Mouse (Mus musculus): Measurements from ENCODE around the gene Slc39a7.

Gene Slc39a7

DNA sequence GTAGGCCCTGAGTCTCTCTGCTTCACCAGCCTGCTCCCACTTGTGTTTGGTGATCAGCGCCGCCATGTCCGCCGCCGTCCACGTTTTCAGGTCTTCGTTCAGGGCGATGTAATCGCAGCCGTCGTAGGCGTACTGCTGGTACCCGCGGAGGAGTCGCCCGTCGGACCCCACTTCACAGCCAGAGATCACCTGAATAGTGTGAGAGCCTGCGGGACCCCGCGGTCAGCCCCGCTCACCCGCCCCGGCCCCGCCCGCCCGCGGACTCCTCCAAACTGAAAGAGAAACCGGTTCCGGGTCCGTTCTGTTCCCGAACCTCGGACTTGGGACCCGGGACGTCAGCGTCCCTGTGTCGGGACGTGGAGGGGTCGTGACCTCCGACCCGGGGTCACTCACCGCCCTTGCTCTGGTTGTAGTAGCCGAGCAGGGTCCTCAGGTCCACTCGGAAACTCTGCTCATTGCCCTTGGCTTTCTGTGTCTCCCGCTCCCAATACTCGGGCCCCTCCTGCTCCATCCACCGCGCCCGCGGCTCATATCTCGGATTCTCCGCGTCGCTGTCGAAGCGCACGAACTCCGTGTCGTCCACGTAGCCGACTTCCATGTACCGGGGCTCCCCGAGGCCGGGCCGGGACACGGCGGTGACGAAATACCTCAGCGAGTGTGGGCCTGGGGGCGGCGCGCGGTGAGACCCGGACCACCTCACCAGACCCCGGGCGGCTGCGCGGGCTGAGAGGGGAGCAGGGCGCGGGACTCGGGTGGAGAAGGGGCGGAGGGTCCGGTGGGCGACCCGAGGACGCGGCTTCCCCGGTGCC lies 31.9 kb downstream of the Slc39a7 start:
- DNase-seq, result peak; percentile 97

DNA sequence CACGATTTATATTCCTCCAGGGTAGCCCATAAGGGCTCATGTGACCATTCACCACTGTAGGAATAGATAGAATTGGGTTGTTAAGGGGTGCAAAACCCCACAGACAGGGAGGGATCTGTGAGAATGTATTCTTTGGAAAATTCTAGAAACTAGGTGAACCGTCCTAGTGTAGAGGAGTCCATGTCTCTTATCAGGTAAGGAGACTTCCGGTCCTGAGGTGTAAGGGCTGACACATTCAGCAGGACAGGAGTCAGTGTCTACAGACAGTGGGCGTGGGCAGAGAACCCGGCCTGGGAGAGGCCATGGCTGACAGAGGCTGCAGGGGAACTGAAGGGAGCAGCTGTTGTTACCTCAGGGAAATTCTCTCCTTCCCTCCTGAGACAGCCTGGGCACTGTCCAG lies 32.8 kb downstream of the Slc39a7 start:
- peak; percentile 88 for DNase-seq

DNA sequence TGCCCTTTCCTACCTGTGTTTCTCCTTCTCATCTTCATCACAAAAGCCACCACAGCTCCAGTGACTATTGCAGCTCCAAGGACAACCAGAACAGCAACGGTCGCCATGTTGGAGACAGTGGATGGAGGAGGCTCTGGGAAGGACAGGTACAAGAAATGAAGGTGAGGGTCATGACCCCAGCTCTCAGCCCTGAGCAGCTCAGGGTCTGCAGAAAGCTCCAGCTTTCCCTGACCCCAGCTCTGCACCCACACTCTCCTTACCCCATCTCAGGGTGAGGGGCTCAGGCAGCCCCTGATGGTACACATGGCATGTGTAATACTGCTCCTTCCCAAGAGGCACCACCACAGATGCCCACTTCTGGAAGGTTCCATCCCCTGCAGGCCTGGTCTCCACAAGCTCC lies 34.5 kb downstream of the Slc39a7 start:
- DNase-seq, result peak; percentile 88

DNA sequence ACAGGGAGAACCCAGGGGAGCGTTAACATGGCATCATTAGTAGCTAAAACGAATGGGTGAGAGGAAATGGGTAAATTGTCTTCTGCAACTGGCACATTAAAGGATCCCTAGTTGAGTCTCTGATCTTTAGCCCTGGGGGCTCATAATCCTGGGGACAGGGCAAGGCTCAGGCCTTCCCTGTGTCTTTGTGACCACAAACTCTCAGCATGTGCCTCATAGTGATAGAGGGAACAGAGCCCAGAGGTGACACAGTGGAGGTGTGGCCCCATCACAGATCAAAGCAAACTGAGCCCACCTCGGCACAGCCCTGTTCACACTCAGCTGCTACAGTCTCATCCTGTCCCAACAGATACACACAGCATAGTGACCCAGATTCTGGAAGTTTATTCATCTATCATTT lies 35.8 kb downstream of the Slc39a7 start:
- no peak for DNase-seq

DNA sequence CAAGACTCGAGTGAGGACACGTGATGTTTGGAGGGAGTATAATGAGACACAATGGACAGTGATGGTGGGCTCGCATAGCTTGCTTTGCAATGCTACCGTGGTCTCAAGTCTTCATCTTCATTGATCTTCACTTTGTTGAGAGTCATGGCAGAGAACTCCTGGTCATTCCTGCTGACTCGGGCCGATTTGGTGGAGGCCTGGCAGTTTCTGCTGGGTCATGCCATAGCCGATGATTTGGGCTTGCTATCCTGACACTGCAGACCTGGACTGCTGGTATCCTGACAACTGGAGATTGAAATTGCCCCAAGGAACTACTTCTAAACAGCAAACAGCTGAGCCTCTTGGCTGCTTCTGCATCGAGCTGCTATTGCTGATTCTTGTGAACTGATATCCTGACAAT lies 36.5 kb downstream of the Slc39a7 start:
- DNase-seq, result no peak

DNA sequence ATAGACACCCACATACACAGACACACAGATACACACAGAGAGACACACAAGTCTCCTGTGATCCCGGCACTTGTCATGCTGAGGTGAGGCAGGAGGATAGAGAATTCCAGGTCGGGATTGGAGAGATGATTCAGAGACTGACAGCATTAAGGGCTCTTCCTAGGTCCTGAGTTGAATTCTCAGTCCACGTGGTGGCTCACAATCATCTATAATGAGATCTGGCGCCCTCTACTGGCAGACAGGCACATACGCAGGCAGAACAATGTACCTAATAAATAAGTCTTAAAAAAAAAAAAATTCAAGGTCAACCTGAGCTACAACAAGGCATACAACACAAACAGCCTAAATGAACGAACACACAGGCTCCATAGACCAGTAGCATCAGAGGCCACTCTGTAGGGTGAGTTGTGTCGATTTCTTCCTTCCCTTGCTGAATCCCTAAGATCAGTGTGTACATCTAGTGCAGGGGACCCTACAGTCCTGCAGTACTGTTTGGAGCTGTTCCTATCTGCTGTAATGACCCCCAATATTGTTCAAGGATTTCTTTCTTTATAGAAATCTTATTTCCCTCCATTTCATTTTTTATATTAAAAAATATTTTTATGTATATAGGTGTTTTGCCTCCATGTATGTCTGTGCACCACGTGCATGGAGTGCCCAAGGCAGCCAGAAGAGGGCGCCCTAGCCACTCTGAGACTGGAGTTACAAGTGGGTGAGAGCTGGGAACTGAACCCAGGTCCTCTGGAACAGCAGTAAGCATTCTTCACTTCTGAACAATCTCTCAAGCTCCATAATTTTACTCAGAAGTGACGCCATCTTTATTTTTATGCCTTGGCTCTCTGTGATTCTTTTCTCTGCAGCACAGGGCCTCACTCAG lies 39.5 kb downstream of the Slc39a7 start:
- DNase-seq, result no peak

DNA sequence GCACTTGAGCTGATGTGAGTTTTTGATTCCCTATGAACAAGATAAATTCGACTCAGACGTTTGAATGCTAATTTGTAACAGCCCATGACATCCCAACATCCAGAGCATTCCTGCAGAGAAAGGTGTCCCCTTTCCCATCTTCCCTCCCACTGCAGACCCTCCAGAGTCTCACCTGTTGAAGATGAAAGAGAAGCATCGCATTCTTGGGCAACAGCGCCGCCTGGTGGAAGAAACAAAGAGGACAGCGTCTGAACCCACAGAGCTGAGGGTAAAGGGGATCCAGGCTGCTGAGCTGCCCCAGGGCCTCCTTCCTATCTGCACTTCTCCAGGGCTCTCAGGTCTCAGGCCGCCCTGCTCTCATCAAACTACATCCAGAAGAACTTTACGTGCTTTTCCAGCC lies 49.3 kb downstream of the Slc39a7 start:
- peak; percentile 94 for DNase-seq

DNA sequence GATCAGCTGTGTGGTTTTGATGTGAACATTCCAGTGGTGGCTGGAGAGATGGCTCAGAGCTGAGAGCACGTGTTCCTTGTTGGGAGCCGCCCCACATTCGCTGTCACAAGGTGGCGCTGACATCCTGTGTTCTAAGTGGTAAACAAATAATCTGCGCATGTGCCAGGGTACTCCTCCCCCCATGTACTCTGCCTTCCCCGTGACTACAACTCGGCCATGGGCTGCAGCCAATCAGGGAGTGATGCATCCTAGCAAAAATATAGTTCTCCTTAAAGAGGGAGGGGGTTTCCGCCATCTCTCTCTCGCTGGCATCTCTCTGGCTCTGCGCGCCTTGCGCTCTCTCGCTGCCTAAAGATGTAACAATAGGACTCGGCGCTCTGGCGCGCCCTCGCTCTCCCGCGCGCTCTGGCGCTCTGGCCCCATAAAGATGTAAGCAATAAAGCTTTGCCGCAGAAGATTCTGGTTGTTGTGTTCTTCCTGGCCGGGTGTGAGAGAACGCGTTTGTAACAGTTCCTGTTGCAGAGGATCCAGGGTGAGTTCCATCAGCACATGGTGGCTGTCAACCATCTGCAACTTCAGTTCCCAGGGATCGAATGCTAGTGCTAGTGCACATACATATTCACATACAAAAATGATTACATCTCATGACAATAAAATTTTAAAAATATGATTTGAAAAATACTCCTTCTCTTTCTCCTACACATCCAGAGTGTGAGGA lies 50.1 kb downstream of the Slc39a7 start:
- DNase-seq, result peak; percentile 100

DNA sequence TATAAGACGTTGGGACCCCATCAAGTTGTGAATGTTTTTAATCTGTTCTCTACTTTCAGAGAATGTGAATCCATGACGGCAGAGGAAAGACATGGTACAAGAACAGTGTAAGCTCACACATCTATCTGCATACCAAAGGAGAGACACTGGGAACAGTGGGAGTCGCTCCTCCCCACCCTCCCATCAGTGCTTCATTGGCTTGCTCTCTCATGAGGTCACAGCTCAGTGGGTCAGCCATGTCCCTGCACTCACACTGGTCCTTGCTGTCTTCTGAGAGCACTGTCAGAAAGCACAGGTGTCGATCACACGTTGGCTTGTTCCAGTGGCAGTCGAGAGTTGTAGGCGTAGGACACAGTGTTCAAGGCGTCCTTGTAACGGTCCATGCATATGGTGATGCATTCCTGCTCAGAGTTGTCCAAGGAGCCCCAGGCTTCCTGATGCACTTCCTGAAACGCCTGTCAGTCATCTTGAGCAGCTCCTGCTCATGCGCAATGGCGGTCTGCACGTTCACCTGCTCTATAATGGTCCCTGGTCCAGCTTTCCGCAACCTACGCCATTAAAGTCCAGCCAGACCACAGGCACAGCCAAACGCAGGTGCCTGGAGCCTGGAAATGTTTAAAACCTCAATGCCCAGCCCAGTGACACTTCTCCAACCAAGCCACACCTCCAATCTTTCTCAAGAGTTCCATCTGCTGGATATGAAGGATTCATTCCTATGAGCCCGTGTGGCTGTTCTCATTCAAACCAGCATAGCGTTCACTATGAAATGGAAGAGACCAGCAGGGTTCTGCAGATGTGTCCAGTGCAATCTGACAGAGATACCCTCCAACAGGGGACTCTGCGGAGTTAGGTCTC lies 51.1 kb downstream of the Slc39a7 start:
- peak; percentile 90 for DNase-seq

DNA sequence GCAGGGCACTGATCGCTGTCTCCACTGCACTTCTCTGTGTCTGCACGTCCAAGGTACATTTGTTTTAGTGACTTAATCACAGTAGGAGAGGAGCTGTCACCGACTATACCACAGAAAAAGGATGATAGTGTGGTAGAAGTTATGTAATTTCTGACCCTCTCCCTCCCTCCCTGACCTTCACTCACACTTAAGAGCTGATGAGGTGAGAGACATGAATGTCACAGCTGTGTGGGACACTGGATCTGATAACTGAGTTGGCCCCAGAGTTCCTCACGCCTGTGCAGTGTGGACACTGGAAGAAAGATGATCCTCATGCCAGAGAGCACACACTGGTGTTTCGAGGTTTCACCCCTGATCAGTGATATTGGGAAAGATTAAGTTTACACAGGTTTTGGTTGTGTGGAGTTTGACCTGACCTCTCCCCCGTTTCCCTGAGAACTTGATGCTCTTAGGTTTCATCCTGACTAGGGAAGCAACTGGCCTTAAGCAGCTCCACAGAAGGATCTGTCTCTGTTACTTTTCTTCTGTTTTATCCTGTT lies 51.9 kb downstream of the Slc39a7 start:
- no peak for DNase-seq

DNA sequence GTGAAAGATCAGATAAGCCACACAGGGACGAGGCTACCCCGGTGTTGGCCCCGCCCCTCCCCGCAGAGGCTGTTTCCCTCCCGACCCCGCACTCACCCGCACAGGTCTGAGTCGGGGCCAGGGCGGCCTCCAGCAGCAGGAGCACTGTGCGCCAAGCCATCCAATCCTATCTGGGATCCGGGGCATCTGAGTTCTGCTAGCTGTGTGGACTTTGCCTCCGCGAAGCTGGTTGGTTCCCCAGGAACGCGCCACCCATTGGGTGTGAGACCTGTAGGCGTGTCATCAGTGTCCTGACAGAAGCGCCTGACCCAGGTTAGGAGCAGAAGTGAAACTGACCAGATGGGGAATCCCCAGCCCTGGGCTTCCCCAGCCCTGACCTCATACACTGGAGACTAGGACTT lies 52.9 kb downstream of the Slc39a7 start:
- peak; percentile 100 for DNase-seq
